Mouse (Mus musculus) spleen, adult 2 months (tissue): Measurements from ENCODE around the gene Usf2.

Experiments
- CTCF ChIP-seq: fragments of 200-500 bp; IDR thresholded peaks from 2 replicates; pipeline ENCODE4 v1.5.1; 2011; ENCODE audit warnings: mild to moderate bottlenecking, inconsistent platforms; ENCODE audit not compliant: insufficient read depth, insufficient read length, insufficient replicate concordance; ENCODE audit errors: extremely low read depth
- POLR2A ChIP-seq: fragments of 200-500 bp; IDR thresholded peaks from 2 replicates; pipeline ENCODE4 v1.6.1; 2011; ENCODE audit warnings: low read depth, low read length, inconsistent platforms

- TF ChIP-seq CTCF: no peak
- no peak for TF ChIP-seq POLR2A
These were observed 1.7 kb upstream of the Usf2 start for GRCm38 (mm10) chr7:30958109-30958865.
